Mouse (Mus musculus): ENCODE results near the gene Foxd4.

- no peak for TF ChIP-seq TAL1 (IDR thresholded peaks at IDR 0.05; ENCODE audit: low read length)
- TF ChIP-seq GATA1 (IDR thresholded peaks at IDR 0.05; ENCODE audit: low read length) = no peak
Observed at GRCm38 (mm10) chr19:24886888-24887287, 14.1 kb downstream of the Foxd4 start.

Measured in erythroblast, embryonic 14.5 days (primary cell).